Mouse (Mus musculus) liver, adult 2 months (tissue): ENCODE results near the gene Pxdc1.

ENCODE experiments used
- CTCF ChIP-seq: fragments of 200-500 bp; IDR thresholded peaks from 2 replicates; pipeline ENCODE4 v1.5.1; 2011; ENCODE audit warnings: low read depth, low read length, control low read depth
- POLR2A ChIP-seq: fragments of 200-500 bp; IDR thresholded peaks from 2 replicates; pipeline ENCODE4 v1.6.1; 2011; ENCODE audit warnings: low read length, control low read depth; ENCODE audit not compliant: insufficient read depth; ENCODE audit errors: extremely low read depth

- TF ChIP-seq POLR2A, result no peak
- no peak for TF ChIP-seq CTCF
Observed at GRCm38 (mm10) chr13:34644401-34644800, 8.9 kb downstream of the Pxdc1 start.
